Mouse (Mus musculus): ENCODE measurements around the gene Tpp1. TPM values are rescaled to one million over a fixed set of nuclear protein-coding genes. Genes with fewer than 3 reads are reported as not detected.

Gene Tpp1
- polyA plus RNA-seq, 1 experiment from 2014 or later, result 69.5 TPM

- Histone ChIP-seq H3K27me3 (replicated peaks) (no peaks in the 10 kb centered on the region), H3K36me3 (0 out of 2 replicates have a peak, but pooled peaks cover 5% of the 10 kb centered on the region), H3K9ac (peak overlapping the region; percentile 12; the same call in 1 of the 2 replicates), H3K9me3 (no peaks in the 10 kb centered on the region), H3K4me1 (peaks cover 37% of the 10 kb centered on the region), H3K4me3 (replicated peaks) (peak overlapping the region; percentile 26), H3K27ac (peak overlapping the region; percentile 96), H3K4me2 (peak overlapping the region; percentile 46)
- ATAC-seq (ENCODE audit: insufficient read depth, low FRiP score, low read depth), result peak; percentile 59
- WGBS, result 27% methylated on average over 13 of the region's 13 CpGs
Observed at GRCm38 (mm10) chr7:105777797-105778552, 25.9 kb upstream of the Tpp1 start.

GRCm38 (mm10) chr7:105777316-105777715, 25.3 kb upstream of the Tpp1 start:
- Histone ChIP-seq H3K4me2 (peak overlapping the region; percentile 46), H3K4me1 (peaks cover 37% of the 10 kb centered on the region), H3K36me3 (0 out of 2 replicates have a peak, but pooled peaks cover 8% of the 10 kb centered on the region), H3K9ac (no peak overlapping the region; the same call in 1 of the 2 replicates), H3K27ac (peak overlapping the region; percentile 96), H3K27me3 (replicated peaks) (no peaks in the 10 kb centered on the region), H3K4me3 (replicated peaks) (peak overlapping the region; percentile 26; the same call in 1 of the 2 replicates), H3K9me3 (no peaks in the 10 kb centered on the region)
- ATAC-seq (ENCODE audit: insufficient read depth, low FRiP score, low read depth), result no peak
- WGBS, result 86% methylated on average over 1 of the region's 1 CpGs

- Histone ChIP-seq H3K27ac (no peak overlapping the region), H3K9ac (no peak overlapping the region), H3K4me3 (replicated peaks) (no peak overlapping the region), H3K9me3 (no peaks in the 10 kb centered on the region), H3K4me2 (no peak overlapping the region), H3K36me3 (peaks cover 14% of the 10 kb centered on the region; the same call in 1 of the 2 replicates), H3K27me3 (replicated peaks) (no peaks in the 10 kb centered on the region), H3K4me1 (peaks cover 38% of the 10 kb centered on the region)
- 78% methylated on average over 2 of the region's 2 CpGs for WGBS
- no peak for ATAC-seq (ENCODE audit: insufficient read depth, low FRiP score, low read depth)
Observed at GRCm38 (mm10) chr7:105776026-105776425, 24.0 kb upstream of the Tpp1 start.

GRCm38 (mm10) chr7:105774661-105775060, 22.6 kb upstream of the Tpp1 start:
- no peak overlapping the region for H3K4me3 ChIP-seq (replicated peaks)
- H3K4me2 ChIP-seq, result peak overlapping the region; percentile 3; the same call in 1 of the 2 replicates
- H3K9ac ChIP-seq, result no peak overlapping the region

GRCm38 (mm10) chr7:105773041-105773440, 21.0 kb upstream of the Tpp1 start:
- 82% methylated on average over 5 of the region's 5 CpGs for WGBS
- no peak for ATAC-seq (ENCODE audit: insufficient read depth, low FRiP score, low read depth)

More at GRCm38 (mm10) chr7:105774661-105775060, 22.6 kb upstream of the Tpp1 start:
- peak overlapping the region; percentile 57 for H3K27ac ChIP-seq
- H3K36me3 ChIP-seq, result peaks cover 10% of the 10 kb centered on the region; the same call in 1 of the 2 replicates
- ATAC-seq (ENCODE audit: insufficient read depth, low FRiP score, low read depth), result 0 out of 2 replicates have a peak, but pooled peaks have one; percentile 31
- H3K9me3 ChIP-seq, result no peaks in the 10 kb centered on the region
- H3K4me1 ChIP-seq, result peaks cover 41% of the 10 kb centered on the region
- no peaks in the 10 kb centered on the region for H3K27me3 ChIP-seq (replicated peaks)
- WGBS, result 44% methylated on average over 8 of the region's 8 CpGs

GRCm38 (mm10) chr7:105772331-105772730, 20.3 kb upstream of the Tpp1 start:
- Histone ChIP-seq H3K36me3 (peaks cover 10% of the 10 kb centered on the region; the same call in 1 of the 2 replicates), H3K4me1 (peaks cover 28% of the 10 kb centered on the region), H3K27me3 (replicated peaks) (no peaks in the 10 kb centered on the region), H3K4me2 (no peak overlapping the region), H3K9ac (no peak overlapping the region), H3K9me3 (no peaks in the 10 kb centered on the region), H3K27ac (no peak overlapping the region), H3K4me3 (replicated peaks) (no peak overlapping the region)
- 97% methylated on average over 15 of the region's 15 CpGs for WGBS
- no peak for ATAC-seq (ENCODE audit: insufficient read depth, low FRiP score, low read depth)

More at GRCm38 (mm10) chr7:105773041-105773440, 21.0 kb upstream of the Tpp1 start:
- Histone ChIP-seq H3K4me1 (peaks cover 28% of the 10 kb centered on the region), H3K9me3 (no peaks in the 10 kb centered on the region), H3K4me2 (no peak overlapping the region), H3K27me3 (replicated peaks) (no peaks in the 10 kb centered on the region), H3K4me3 (replicated peaks) (no peak overlapping the region), H3K36me3 (peaks cover 10% of the 10 kb centered on the region; the same call in 1 of the 2 replicates), H3K27ac (no peak overlapping the region), H3K9ac (no peak overlapping the region)

GRCm38 (mm10) chr7:105769959-105770358, 17.9 kb upstream of the Tpp1 start:
- Histone ChIP-seq H3K9me3 (no peaks in the 10 kb centered on the region), H3K27ac (no peak overlapping the region), H3K4me3 (replicated peaks) (no peak overlapping the region), H3K4me1 (peaks cover 15% of the 10 kb centered on the region), H3K9ac (no peak overlapping the region), H3K4me2 (no peak overlapping the region), H3K36me3 (peaks cover 19% of the 10 kb centered on the region), H3K27me3 (replicated peaks) (no peaks in the 10 kb centered on the region)
- ATAC-seq (ENCODE audit: insufficient read depth, low FRiP score, low read depth), result no peak
- 69% methylated on average over 3 of the region's 3 CpGs for WGBS

GRCm38 (mm10) chr7:105767729-105768165, 15.7 kb upstream of the Tpp1 start:
- H3K9me3 ChIP-seq, result no peaks in the 10 kb centered on the region
- H3K4me3 ChIP-seq (replicated peaks), result no peak overlapping the region
- H3K9ac ChIP-seq, result no peak overlapping the region
- peak; percentile 38; the same call in 1 of the 2 replicates for ATAC-seq (ENCODE audit: insufficient read depth, low FRiP score, low read depth)
- peaks cover 35% of the 10 kb centered on the region for H3K36me3 ChIP-seq
- H3K27ac ChIP-seq, result peak overlapping the region; percentile 48
- WGBS, result 16% methylated on average over 6 of the region's 6 CpGs
- peaks cover 11% of the 10 kb centered on the region for H3K4me1 ChIP-seq
- no peaks in the 10 kb centered on the region for H3K27me3 ChIP-seq (replicated peaks)
- H3K4me2 ChIP-seq, result no peak overlapping the region

- peaks cover 44% of the 10 kb centered on the region for H3K36me3 ChIP-seq
- ATAC-seq (ENCODE audit: insufficient read depth, low FRiP score, low read depth), result no peak
- 94% methylated on average over 11 of the region's 11 CpGs for WGBS
Observed at GRCm38 (mm10) chr7:105764331-105764730, 12.3 kb upstream of the Tpp1 start.

GRCm38 (mm10) chr7:105762517-105763270, 10.7 kb upstream of the Tpp1 start:
- Histone ChIP-seq H3K4me3 (replicated peaks) (peak overlapping the region; percentile 27), H3K4me2 (peak overlapping the region; percentile 57), H3K9ac (no peak overlapping the region), H3K9me3 (no peaks in the 10 kb centered on the region), H3K27ac (no peak overlapping the region), H3K4me1 (peaks cover 2% of the 10 kb centered on the region; the same call in 1 of the 2 replicates), H3K36me3 (peaks cover 50% of the 10 kb centered on the region), H3K27me3 (replicated peaks) (0 out of 2 replicates have a peak, but pooled peaks cover 5% of the 10 kb centered on the region)
- ATAC-seq (ENCODE audit: insufficient read depth, low FRiP score, low read depth), result no peak
- 46% methylated on average over 55 of the region's 55 CpGs for WGBS

More at GRCm38 (mm10) chr7:105764331-105764730, 12.3 kb upstream of the Tpp1 start:
- H3K27me3 ChIP-seq (replicated peaks), result 0 out of 2 replicates have a peak, but pooled peaks cover 5% of the 10 kb centered on the region
- H3K9me3 ChIP-seq, result no peaks in the 10 kb centered on the region
- no peak overlapping the region for H3K27ac ChIP-seq
- H3K4me1 ChIP-seq, result peaks cover 7% of the 10 kb centered on the region
- no peak overlapping the region for H3K9ac ChIP-seq
- no peak overlapping the region for H3K4me2 ChIP-seq
- no peak overlapping the region for H3K4me3 ChIP-seq (replicated peaks)

GRCm38 (mm10) chr7:105761813-105762484, 9.9 kb upstream of the Tpp1 start:
- H3K36me3 ChIP-seq, result peaks cover 50% of the 10 kb centered on the region
- H3K4me3 ChIP-seq (replicated peaks), result peak overlapping the region; percentile 27
- no peak overlapping the region for H3K27ac ChIP-seq
- H3K27me3 ChIP-seq (replicated peaks), result 0 out of 2 replicates have a peak, but pooled peaks cover 5% of the 10 kb centered on the region
- no peak overlapping the region for H3K9ac ChIP-seq
- peak; percentile 28; the same call in 1 of the 2 replicates for ATAC-seq (ENCODE audit: insufficient read depth, low FRiP score, low read depth)
- peak overlapping the region; percentile 57 for H3K4me2 ChIP-seq
- H3K9me3 ChIP-seq, result no peaks in the 10 kb centered on the region
- 48% methylated on average over 51 of the region's 51 CpGs for WGBS
- H3K4me1 ChIP-seq, result no peaks in the 10 kb centered on the region
